Mouse (Mus musculus) intestine, postnatal 0 days (tissue): ENCODE results near the gene Otogl. TPM values are rescaled to one million over a fixed set of nuclear protein-coding genes. Genes with fewer than 3 reads are reported as not detected.

Source experiments
- ATAC-seq: fragments of 200-750 bp; cut with Nextera tagmentation; 2 replicates; pipeline ENCODE4 v1.8.0; 2017; ENCODE audit warnings: mild to moderate bottlenecking, moderate TSS enrichment, moderate library complexity
- H3K27ac ChIP-seq: fragments of 300-500 bp; sonication (generic); 2 replicates; pipeline ENCODE4 v1.5.1; 2014; ENCODE audit warnings: mild to moderate bottlenecking, low read depth, low read length, moderate library complexity
- H3K27me3 ChIP-seq: fragments of 300-500 bp; sonication (generic); replicated peaks from 2 replicates; pipeline ENCODE4 v1.6.1; 2014; ENCODE audit warnings: low read length, mixed read lengths; ENCODE audit not compliant: control insufficient read depth, insufficient read depth
- H3K36me3 ChIP-seq: fragments of 300-500 bp; sonication (generic); 2 replicates; pipeline ENCODE4 v1.6.1; 2014; ENCODE audit warnings: mild to moderate bottlenecking, moderate library complexity; ENCODE audit not compliant: control insufficient read depth, insufficient read depth
- H3K4me1 ChIP-seq: fragments of 300-500 bp; sonication (generic); replicated peaks from 2 replicates; pipeline ENCODE4 v1.6.1; 2014; ENCODE audit warnings: antibody characterized with exemption, low read length, mixed read lengths; ENCODE audit not compliant: control insufficient read depth, insufficient read depth
- H3K4me2 ChIP-seq: fragments of 300-500 bp; sonication (generic); replicated peaks from 2 replicates; pipeline ENCODE4 v1.6.1; 2014; ENCODE audit warnings: low read depth, mild to moderate bottlenecking, moderate library complexity
- H3K4me3 ChIP-seq: fragments of 300-500 bp; sonication (generic); 2 replicates; pipeline ENCODE4 v1.5.1; 2014; ENCODE audit warnings: low read depth, low read length
- H3K9ac ChIP-seq: fragments of 300-500 bp; sonication (generic); 2 replicates; pipeline ENCODE4 v1.6.1; 2014; ENCODE audit warnings: mild to moderate bottlenecking, low read depth, low read length
- H3K9me3 ChIP-seq: fragments of 300-500 bp; sonication (generic); 2 replicates; pipeline ENCODE4 v1.6.1; 2016; ENCODE audit warnings: mixed run types; ENCODE audit not compliant: control insufficient read depth
- CTCF ChIP-seq: sonication (generic); IDR thresholded peaks from 2 replicates; pipeline ENCODE4 v1.5.1; 2016; ENCODE audit warnings: low read depth, mild to moderate bottlenecking, control low read depth, antibody characterized with exemption, moderate library complexity
- whole genome bisulfite sequencing: fragments of 180-500 bp; shearing (Covaris S2); extraction: QIAGEN DNeasy Blood & Tissue Kit; methylation state at CpG from one replicate; pipeline ENCODE4 v1.1.7; 2014; 5-methylcytosine and 5-hydroxymethylcytosine counted together
- polyA plus RNA-seq: library from polyadenylated mRNA; unstranded; fragments of >200 nt; fragmentation: Nextera tagmentation; extraction: Ambion mirVana; gene quantifications from 2 replicates; pipeline ENCODE4 v1.2.1, GENCODE M21; 2015

Otogl gene
- 0.04 TPM in 1 of 2 replicates, not detected in the other for polyA plus RNA-seq

GRCm38 (mm10) chr10:107912084-107912573 is at the start of gene Otogl:
TSS of gene Otogl (minus strand) at chr10:107912134.
- Histone ChIP-seq H3K36me3 (no peaks in the 10 kb centered on the region), H3K9me3 (no peaks in the 10 kb centered on the region), H3K4me3 (no peak within 1 kb of the TSS), H3K4me2 (no peak within 1 kb of the TSS), H3K27ac (no peak within 1 kb of the TSS), H3K4me1 (no peaks in the 10 kb centered on the region), H3K9ac (no peak within 1 kb of the TSS), H3K27me3 (no peaks in the 10 kb centered on the region)
- 63% methylated on average over 7 of the region's 7 CpGs for WGBS
- no peak for TF ChIP-seq CTCF
- ATAC-seq: no peak

- 66% methylated on average over 5 of the region's 5 CpGs for WGBS
- Histone ChIP-seq H3K9me3 (no peaks in the 10 kb centered on the region), H3K4me2 (no peak overlapping the region), H3K27ac (no peak overlapping the region), H3K4me1 (no peaks in the 10 kb centered on the region), H3K36me3 (no peaks in the 10 kb centered on the region), H3K9ac (no peak overlapping the region), H3K27me3 (no peaks in the 10 kb centered on the region), H3K4me3 (no peak overlapping the region)
- no peak for ATAC-seq
- TF ChIP-seq CTCF: no peak
These were observed 44.7 kb upstream of the Otogl start for GRCm38 (mm10) chr10:107956588-107956987.

- TF ChIP-seq CTCF: no peak
- Histone ChIP-seq H3K9me3 (no peaks in the 10 kb centered on the region), H3K27ac (no peak overlapping the region), H3K9ac (no peak overlapping the region), H3K4me3 (no peak overlapping the region), H3K4me1 (no peaks in the 10 kb centered on the region), H3K4me2 (no peak overlapping the region), H3K27me3 (no peaks in the 10 kb centered on the region), H3K36me3 (no peaks in the 10 kb centered on the region)
- 69% methylated on average over 6 of the region's 6 CpGs for WGBS
- no peak for ATAC-seq
These were observed 42.5 kb upstream of the Otogl start for GRCm38 (mm10) chr10:107954444-107954843.

GRCm38 (mm10) chr10:107951596-107951995 is 39.7 kb upstream of the Otogl start:
- Histone ChIP-seq H3K9ac (no peak overlapping the region), H3K4me3 (no peak overlapping the region), H3K27me3 (no peaks in the 10 kb centered on the region), H3K4me2 (no peak overlapping the region), H3K9me3 (no peaks in the 10 kb centered on the region), H3K4me1 (no peaks in the 10 kb centered on the region), H3K27ac (no peak overlapping the region), H3K36me3 (no peaks in the 10 kb centered on the region)
- no peak for ATAC-seq
- 87% methylated on average over 6 of the region's 6 CpGs for WGBS
- TF ChIP-seq CTCF: no peak

GRCm38 (mm10) chr10:107949945-107950344 is 38.0 kb upstream of the Otogl start:
- Histone ChIP-seq H3K9ac (no peak overlapping the region), H3K9me3 (no peaks in the 10 kb centered on the region), H3K27ac (no peak overlapping the region), H3K36me3 (no peaks in the 10 kb centered on the region), H3K4me3 (no peak overlapping the region), H3K4me1 (no peaks in the 10 kb centered on the region), H3K27me3 (no peaks in the 10 kb centered on the region), H3K4me2 (no peak overlapping the region)
- no peak for ATAC-seq
- 91% methylated on average over 5 of the region's 5 CpGs for WGBS
- peak; percentile 74 for TF ChIP-seq CTCF

- H3K27me3 ChIP-seq: no peaks in the 10 kb centered on the region
- no peaks in the 10 kb centered on the region for H3K9me3 ChIP-seq
- H3K4me1 ChIP-seq: no peaks in the 10 kb centered on the region
- H3K9ac ChIP-seq: no peak overlapping the region
- no peak overlapping the region for H3K4me3 ChIP-seq
- no peak overlapping the region for H3K4me2 ChIP-seq
- no peak overlapping the region for H3K27ac ChIP-seq
- H3K36me3 ChIP-seq: no peaks in the 10 kb centered on the region
- ATAC-seq: no peak
- no peak for TF ChIP-seq CTCF
- 62% methylated on average over 8 of the region's 8 CpGs for WGBS
These were observed 36.7 kb upstream of the Otogl start for GRCm38 (mm10) chr10:107948647-107949046.

GRCm38 (mm10) chr10:107948038-107948437 is 36.1 kb upstream of the Otogl start:
- TF ChIP-seq CTCF: no peak
- H3K9me3 ChIP-seq: no peaks in the 10 kb centered on the region
- no peak overlapping the region for H3K4me3 ChIP-seq
- no peak overlapping the region for H3K9ac ChIP-seq
- H3K27ac ChIP-seq: no peak overlapping the region
- no peaks in the 10 kb centered on the region for H3K4me1 ChIP-seq
- 66% methylated on average over 1 of the region's 1 CpGs for WGBS
- no peaks in the 10 kb centered on the region for H3K36me3 ChIP-seq
- no peak for ATAC-seq
- H3K4me2 ChIP-seq: no peak overlapping the region
- H3K27me3 ChIP-seq: no peaks in the 10 kb centered on the region
